Mouse (Mus musculus): ENCODE results near the gene Trim40.

- TF ChIP-seq HCFC1 (IDR thresholded peaks at IDR 0.05; ENCODE audit: borderline replicate concordance, insufficient read depth, low read length), result no peak
- TF ChIP-seq ZNF384 (IDR thresholded peaks at IDR 0.05; ENCODE audit: low read depth, low read length), result no peak
These were observed 19.9 kb upstream of the Trim40 start for GRCm38 (mm10) chr17:36909802-36910201.

Data from ES-E14 (cell line).